Mouse (Mus musculus) heart, adult 2 months (tissue): ENCODE measurements around the gene Csta1.

Experiments used
- CTCF ChIP-seq: fragments of 200-600 bp; IDR thresholded peaks from 2 replicates; pipeline ENCODE4 v1.8.1; 2022; ENCODE audit warnings: antibody characterized with exemption, mild to moderate bottlenecking, moderate library complexity
- EP300 ChIP-seq: fragments of 200-500 bp; IDR thresholded peaks from 2 replicates; pipeline ENCODE4 v1.6.1; 2011; ENCODE audit warnings: low read depth, low read length, control low read depth; ENCODE audit not compliant: insufficient read depth
- POLR2A ChIP-seq: fragments of 200-500 bp; IDR thresholded peaks from 2 replicates; pipeline ENCODE4 v1.6.1; 2011; ENCODE audit warnings: mild to moderate bottlenecking, low read depth, low read length, control low read depth; ENCODE audit not compliant: insufficient read depth

- TF ChIP-seq CTCF: no peak
- no peak for TF ChIP-seq EP300
- TF ChIP-seq POLR2A: no peak
These were observed 58.5 kb downstream of the Csta1 start for GRCm38 (mm10) chr16:36072410-36073011.
